Mouse (Mus musculus) bone marrow macrophage, adult 2 months (primary cell): ENCODE data around the gene P2ry14.

Experiments used
- CTCF ChIP-seq: IDR thresholded peaks from 2 replicates; pipeline ENCODE4 v1.5.1; 2012; ENCODE audit warnings: low read depth, mild to moderate bottlenecking, low read length, moderate library complexity
- POLR2A ChIP-seq: IDR thresholded peaks from 2 replicates; pipeline ENCODE4 v1.6.1; 2012; ENCODE audit warnings: mild to moderate bottlenecking, low read depth, low read length, borderline replicate concordance

- TF ChIP-seq POLR2A, result no peak
- no peak for TF ChIP-seq CTCF
These were observed 54.9 kb downstream of the P2ry14 start for GRCm38 (mm10) chr3:59098540-59098939.
